Mouse (Mus musculus) brain, embryonic 14.5 days (tissue): Measurements from ENCODE around the gene Sox6. TPM values are rescaled to one million over a fixed set of nuclear protein-coding genes. Genes with fewer than 3 reads are reported as not detected.

Experiments used
- DNase-seq: peaks from one replicate; pipeline ENCODE4 v3.0.0-alpha.2; 2011; ENCODE audit warnings: low read depth
- CTCF ChIP-seq: fragments of 200-500 bp; IDR thresholded peaks from 2 replicates; pipeline ENCODE4 v1.5.1; 2012; ENCODE audit warnings: inconsistent platforms, mild to moderate bottlenecking, moderate library complexity, borderline replicate concordance; ENCODE audit not compliant: insufficient read depth, insufficient read length; ENCODE audit errors: extremely low read depth
- POLR2A ChIP-seq: fragments of 200-500 bp; IDR thresholded peaks from 2 replicates; pipeline ENCODE4 v1.6.1; 2012; ENCODE audit warnings: mild to moderate bottlenecking, inconsistent platforms, borderline replicate concordance; ENCODE audit not compliant: poor library complexity, insufficient read depth, insufficient read length, severe bottlenecking; ENCODE audit errors: extremely low read depth
- polyA plus RNA-seq: library from polyadenylated mRNA; depleted of rRNA; stranded (reverse); fragments of >200 nt; gene quantifications from 2 replicates; pipeline ENCODE4 v1.2.3, GENCODE M21; 2012

The Sox6 gene
- polyA plus RNA-seq, 1 experiment = 23.1 TPM

- DNase-seq = no peak
- TF ChIP-seq POLR2A (no peak), CTCF (no peak)
Observed at GRCm38 (mm10) chr7:115511091-115511490, 527.5 kb downstream of the Sox6 start.

GRCm38 (mm10) chr7:115510045-115510444 lies 528.6 kb downstream of the Sox6 start:
- DNase-seq = no peak
- no peak for TF ChIP-seq POLR2A
- TF ChIP-seq CTCF = no peak

- DNase-seq = no peak
- TF ChIP-seq POLR2A (no peak), CTCF (no peak)
Observed at GRCm38 (mm10) chr7:115506385-115506784, 532.2 kb downstream of the Sox6 start.

- TF ChIP-seq POLR2A (no peak), CTCF (no peak)
- peak; percentile 41 for DNase-seq
Observed at GRCm38 (mm10) chr7:115501497-115501896, 537.1 kb downstream of the Sox6 start.

GRCm38 (mm10) chr7:115500825-115501224 lies 537.8 kb downstream of the Sox6 start:
- TF ChIP-seq POLR2A (no peak), CTCF (no peak)
- no peak for DNase-seq

- DNase-seq = no peak
- TF ChIP-seq CTCF (no peak), POLR2A (no peak)
Observed at GRCm38 (mm10) chr7:115500170-115500569, 538.4 kb downstream of the Sox6 start.

- no peak for TF ChIP-seq CTCF
- DNase-seq = no peak
Observed at GRCm38 (mm10) chr7:115491721-115492120, 546.9 kb downstream of the Sox6 start.

GRCm38 (mm10) chr7:115489608-115490007 lies 549.0 kb downstream of the Sox6 start:
- DNase-seq = no peak
- TF ChIP-seq POLR2A (no peak), CTCF (peak; percentile 31; the same call in 1 of the 2 replicates)

GRCm38 (mm10) chr7:115486431-115486830 lies 552.2 kb downstream of the Sox6 start:
- no peak for DNase-seq
- TF ChIP-seq POLR2A (no peak), CTCF (no peak)

GRCm38 (mm10) chr7:115485664-115486409 lies 552.8 kb downstream of the Sox6 start:
- no peak for TF ChIP-seq POLR2A
- no peak for TF ChIP-seq CTCF
- DNase-seq = no peak

- TF ChIP-seq POLR2A (no peak), CTCF (no peak)
- no peak for DNase-seq
Observed at GRCm38 (mm10) chr7:115477763-115478162, 560.8 kb downstream of the Sox6 start.

- TF ChIP-seq CTCF = no peak
- TF ChIP-seq POLR2A = no peak
- no peak for DNase-seq
Observed at GRCm38 (mm10) chr7:115476881-115477665, 561.5 kb downstream of the Sox6 start.

GRCm38 (mm10) chr7:115475176-115475575 lies 563.4 kb downstream of the Sox6 start:
- no peak for DNase-seq
- TF ChIP-seq POLR2A (no peak), CTCF (no peak)
